Mouse (Mus musculus) left cerebral cortex, adult 6 months (tissue): ENCODE data around the gene Mphosph9. TPM values are rescaled to one million over a fixed set of nuclear protein-coding genes. Genes with fewer than 3 reads are reported as not detected.

Experiments
- long read RNA-seq, 2 experiments: library from polyadenylated mRNA; unstranded; transcript quantifications; one replicate each; pipeline ENCODE4 v2.0.0; 2019 to 2020
- polyA plus RNA-seq: library from polyadenylated mRNA; unstranded; fragments of <200 nt; fragmentation: Nextera tagmentation; gene quantifications from 2 replicates; pipeline ENCODE4 v1.2.3, GENCODE M21; 2021

The Mphosph9 gene
- polyA plus RNA-seq: 5.0 and 9.7 TPM in 2 replicates
- long read RNA-seq, experiment 1, full-length matches to known transcripts: 1 of 38 reads
- long read RNA-seq, experiment 1, partial matches to known transcripts: 23 of 38 reads
- long read RNA-seq, experiment 1, other reads (novel, unspliced or antisense): 14 of 38 reads
- long read RNA-seq, experiment 2, partial matches to known transcripts: 7 of 12 reads
- long read RNA-seq, experiment 2, other reads (novel, unspliced or antisense): 5 of 12 reads

GRCm38 (mm10) chr5:124327510-124328364 lies at the start of gene Mphosph9, which contains the start of gene 2810006K23Rik:
Mphosph9 (minus strand) TSS chr5:124327972.
2810006K23Rik (plus strand) TSS chr5:124328089.

GRCm38 (mm10) chr5:124362982-124363381 lies 35.2 kb upstream of the Mphosph9 start, which contains the start of gene Cdk2ap1:
Cdk2ap1 (minus strand) TSS chr5:124363082.

GRCm38 (mm10) chr5:124249614-124250591 lies 77.9 kb downstream of the Mphosph9 start, which contains the start of gene Pitpnm2:
Pitpnm2 (minus strand) TSS chr5:124249760.

Other genes with a start within 250 kb of the Mphosph9 start
- gene Abcb9, start 232.2 kb downstream of the Mphosph9 start, polyA plus RNA-seq: 28.7 and 35.1 TPM in 2 replicates
- 46.6 and 68.3 TPM in 2 replicates for gene Ogfod2, start 215.7 kb downstream of the Mphosph9 start, polyA plus RNA-seq
- 105 and 120 TPM in 2 replicates for gene Arl6ip4, start 211.9 kb downstream of the Mphosph9 start, polyA plus RNA-seq
- 35.1 and 39.8 TPM in 2 replicates for gene Pitpnm2, start 78.2 kb downstream of the Mphosph9 start, polyA plus RNA-seq
- 11.6 and 12.8 TPM in 2 replicates for gene 2810006K23Rik, start 117 bp upstream of the Mphosph9 start, polyA plus RNA-seq
- 25.5 and 85.7 TPM in 2 replicates for gene Cdk2ap1, start 35.1 kb upstream of the Mphosph9 start, polyA plus RNA-seq
- gene Sbno1, start 98.0 kb upstream of the Mphosph9 start, polyA plus RNA-seq: 51.9 and 59.2 TPM in 2 replicates
- gene Kmt5a, start 112.0 kb upstream of the Mphosph9 start, polyA plus RNA-seq: 5.7 and 13.3 TPM in 2 replicates
- 23.9 and 28.5 TPM in 2 replicates for gene Rilpl2, start 150.4 kb upstream of the Mphosph9 start, polyA plus RNA-seq
- 7.9 and 11.4 TPM in 2 replicates for gene Snrnp35, start 155.2 kb upstream of the Mphosph9 start, polyA plus RNA-seq
- 21.5 and 28.7 TPM in 2 replicates for gene Rilpl1, start 203.4 kb upstream of the Mphosph9 start, polyA plus RNA-seq
- gene Tmed2, start 212.7 kb upstream of the Mphosph9 start, polyA plus RNA-seq: 146 and 207 TPM in 2 replicates
- gene Ddx55, start 224.9 kb upstream of the Mphosph9 start, polyA plus RNA-seq: 11.1 and 12.3 TPM in 2 replicates